Mouse (Mus musculus) T-helper 2 cell (primary cell): ENCODE results near the gene Zfp629.
"Not testable (repeated sequence)": the region's sequence is repeated elsewhere in the genome, so short reads cannot be mapped to it uniquely, and the experiment has no call there.

Experiments used
- in situ Hi-C: fragments of 300-600 bp; cut with MboI, MseI; formaldehyde crosslinking; loops from one replicate; pipeline ENCODE4 v1.15.1; 2025; ENCODE audit warnings: high pct_unique_total_duplicates

The Zfp629 gene

GRCm38 (mm10) chr7:127614891-127615843 is at the start of gene Zfp629:
Gene Zfp629 (minus strand): TSS chr7:127615797.
- in situ Hi-C loops, result no loop called here

- in situ Hi-C loops, result loop anchor here (10.0 kb wide), 1 partner anchor 92 kb away; no protein-coding TSS in a partner anchor
Measured at GRCm38 (mm10) chr7:127662926-127663325, 47.3 kb upstream of the Zfp629 start.

DNA sequence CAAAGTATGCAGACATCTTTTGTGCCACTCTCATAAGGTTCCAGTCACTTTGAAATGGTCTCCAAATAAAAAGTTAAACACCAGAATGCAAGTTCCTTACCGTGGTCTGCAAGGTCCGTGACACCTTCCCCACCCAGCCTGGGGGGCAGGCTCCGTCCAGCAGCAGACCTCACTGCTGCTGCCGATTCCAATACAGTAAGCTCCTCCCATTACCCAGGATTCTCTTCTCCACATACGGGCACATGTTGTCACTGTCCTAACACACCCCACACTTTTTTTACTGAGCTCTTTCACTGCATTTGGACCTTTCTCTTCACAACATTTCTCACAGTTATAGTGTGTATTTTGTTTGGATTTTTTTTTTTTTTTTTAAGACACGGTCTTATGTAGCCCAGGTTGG is 46.2 kb upstream of the Zfp629 start:
- in situ Hi-C loops, result loop anchor here (10.0 kb wide), 1 partner anchor 93 kb away; no protein-coding TSS in a partner anchor

DNA sequence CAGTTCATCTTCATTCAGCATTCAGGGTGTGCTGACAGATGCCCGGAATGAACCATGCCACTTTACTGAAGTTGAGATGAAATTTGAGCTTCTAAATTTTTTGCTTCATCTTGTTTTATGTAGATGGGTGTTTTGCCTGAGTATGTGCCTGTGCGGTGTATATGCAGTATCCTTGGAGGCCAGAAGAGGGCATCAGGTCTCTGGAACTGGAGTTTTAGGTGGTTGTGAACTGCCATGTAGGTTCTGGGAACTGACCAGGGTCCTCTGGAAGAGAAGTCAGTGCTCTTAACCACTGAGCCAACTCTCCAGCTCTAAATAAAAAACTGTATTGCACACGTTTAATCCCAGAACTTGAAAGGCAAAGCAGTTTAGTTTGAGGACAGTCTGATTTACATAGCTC is 45.3 kb upstream of the Zfp629 start:
- in situ Hi-C loops, result loop anchor here (10.0 kb wide), 1 partner anchor 94 kb away; no protein-coding TSS in a partner anchor

GRCm38 (mm10) chr7:127656946-127657345 is 41.3 kb upstream of the Zfp629 start:
- in situ Hi-C loops, result no loop called here

DNA sequence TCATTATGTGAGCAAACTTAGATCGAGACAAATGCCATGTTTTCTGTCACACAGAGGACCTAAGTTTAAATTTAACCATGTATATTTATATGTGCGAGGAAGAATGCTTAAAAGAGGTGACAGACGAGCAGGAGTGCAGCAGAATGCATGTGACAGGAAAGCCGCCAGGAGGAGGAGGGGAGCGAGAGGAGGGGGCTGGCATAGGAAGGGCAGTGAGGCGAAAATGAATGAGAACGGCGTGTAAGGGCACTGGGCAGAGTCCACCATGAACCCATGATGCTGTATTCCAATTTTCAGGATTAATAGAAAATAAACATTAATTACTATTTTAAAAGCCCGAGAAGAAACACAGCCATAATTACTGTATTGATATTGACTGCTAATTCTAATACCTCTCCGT is 38.7 kb upstream of the Zfp629 start:
- in situ Hi-C loops, result no loop called here

GRCm38 (mm10) chr7:127652050-127652449 is 36.5 kb upstream of the Zfp629 start:
- in situ Hi-C loops, result no loop called here

DNA sequence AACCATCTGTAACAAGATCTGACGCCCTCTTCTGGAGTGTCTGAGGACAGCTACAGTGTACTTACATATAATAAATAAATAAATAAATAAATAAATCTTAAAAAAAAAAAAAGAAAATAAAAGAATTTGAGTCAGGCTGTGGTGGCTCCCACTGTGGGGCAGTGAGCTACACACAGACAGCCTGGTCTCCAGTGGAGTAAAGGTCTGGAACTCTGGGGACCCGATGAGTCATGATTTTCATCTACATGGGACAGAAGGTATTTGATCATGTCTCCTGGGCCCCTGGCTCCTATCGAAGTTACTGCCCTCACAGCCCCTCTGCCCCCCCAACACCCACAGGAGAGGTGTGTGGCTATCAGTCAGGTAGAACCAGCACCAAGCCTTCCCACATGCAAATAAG is 36.0 kb upstream of the Zfp629 start:
- in situ Hi-C loops, result no loop called here

DNA sequence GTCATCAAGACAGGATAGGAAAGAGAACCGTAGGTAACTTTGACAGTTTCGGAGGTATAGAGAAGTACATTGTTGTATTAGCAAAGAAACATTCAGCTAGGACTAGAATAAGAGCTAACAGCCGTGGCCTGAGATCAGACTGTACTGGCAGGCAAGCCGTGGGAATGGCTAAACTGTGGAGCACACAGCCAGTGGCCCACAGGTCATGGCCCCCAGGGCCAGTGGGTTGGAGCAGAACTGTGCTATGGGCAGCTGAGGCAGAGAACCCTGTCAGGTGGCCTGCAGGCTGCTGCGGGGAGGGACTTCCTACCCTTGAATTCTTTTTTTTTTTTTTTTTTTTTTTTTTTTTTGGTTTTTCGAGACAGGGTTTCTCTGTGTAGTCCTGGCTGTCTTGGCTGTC is 33.6 kb upstream of the Zfp629 start:
- in situ Hi-C loops, result no loop called here

GRCm38 (mm10) chr7:127648516-127649201 is 33.1 kb upstream of the Zfp629 start:
- in situ Hi-C loops, result no loop called here

- in situ Hi-C loops, result not testable (repeated sequence)
Measured at GRCm38 (mm10) chr7:127647576-127647975, 32.0 kb upstream of the Zfp629 start.

DNA sequence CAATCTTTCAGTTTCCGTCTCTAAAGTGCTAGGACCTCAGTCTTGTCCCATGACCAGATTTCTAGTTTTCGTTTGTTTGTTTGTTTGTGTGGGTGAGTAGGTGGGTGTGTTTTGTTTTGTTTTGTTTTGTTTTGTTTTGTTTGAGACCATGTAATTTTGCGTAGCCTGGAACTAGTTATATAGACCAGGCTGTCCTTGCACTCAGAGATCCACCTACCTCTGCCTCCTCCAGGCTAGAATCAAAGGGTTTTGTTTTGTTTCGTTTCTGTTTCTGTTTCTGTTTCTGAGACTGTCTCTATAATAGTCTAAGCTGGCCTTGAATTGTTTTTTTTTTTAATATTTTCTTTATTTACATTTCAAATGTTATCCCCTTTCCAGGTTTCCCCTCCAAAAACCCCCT is 30.8 kb upstream of the Zfp629 start:
- in situ Hi-C loops, result no loop called here

DNA sequence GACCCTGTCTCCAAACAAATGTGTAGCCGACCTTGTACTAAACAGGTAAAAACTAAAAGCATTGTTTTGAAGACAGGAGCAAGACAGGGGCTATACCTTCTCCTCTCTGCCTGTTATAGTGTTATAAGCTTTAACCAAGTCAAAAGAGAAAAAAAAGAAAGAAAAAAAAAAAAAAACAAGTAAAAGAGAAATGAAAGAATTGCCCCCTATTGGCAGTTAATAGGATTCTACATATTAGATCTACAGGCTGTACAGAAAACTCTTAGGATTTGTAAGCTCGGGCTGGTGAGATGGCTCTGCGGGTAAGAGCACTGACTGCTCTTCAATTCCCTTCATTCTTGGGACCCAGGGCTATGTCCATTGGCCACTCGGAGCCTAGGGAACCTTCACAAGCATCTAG is 26.7 kb upstream of the Zfp629 start:
- in situ Hi-C loops, result no loop called here

DNA sequence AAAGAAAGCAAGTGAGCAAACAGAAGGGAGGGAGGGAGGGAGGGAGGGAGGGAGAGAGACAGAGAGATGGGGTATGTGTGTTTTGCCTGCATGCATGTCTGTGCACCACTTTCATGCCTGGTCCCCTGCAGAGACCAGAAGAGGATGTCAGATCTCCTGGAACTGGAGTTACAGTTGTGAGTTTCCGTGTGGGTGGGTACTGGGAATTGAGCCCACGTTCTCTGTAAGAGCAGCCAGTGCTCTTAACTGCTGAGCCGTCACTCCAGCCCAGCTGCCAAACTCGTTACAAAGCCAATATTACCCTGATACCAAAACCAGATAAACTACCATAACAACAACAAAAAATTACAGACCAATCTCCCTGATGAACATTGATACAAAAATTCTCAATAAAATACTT is 25.7 kb upstream of the Zfp629 start:
- in situ Hi-C loops, result no loop called here

DNA sequence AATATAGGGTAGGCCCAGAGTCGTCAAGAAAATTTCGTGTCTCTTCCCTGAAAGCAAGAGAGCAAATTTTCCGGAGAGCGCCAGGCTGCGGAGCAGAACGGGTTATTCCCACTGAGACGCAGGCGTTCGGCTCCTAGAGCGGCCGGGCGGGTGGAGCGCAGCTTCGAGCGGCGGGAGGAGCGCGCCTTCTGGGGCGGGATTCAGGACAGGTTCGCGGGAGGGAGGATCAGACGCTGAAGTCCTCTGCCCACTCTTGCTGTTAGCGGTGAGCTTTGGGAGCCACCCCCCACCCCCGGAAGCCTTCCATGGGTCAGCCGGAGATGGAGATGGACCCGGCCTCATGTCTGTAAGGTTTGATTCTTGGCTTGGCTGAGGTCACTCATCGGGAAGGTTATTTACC is 21.4 kb upstream of the Zfp629 start:
- in situ Hi-C loops, result no loop called here

- in situ Hi-C loops, result loop anchor here (5.0 kb wide), 1 partner anchor 34 kb away; no protein-coding TSS in a partner anchor
Measured at GRCm38 (mm10) chr7:127631416-127631815, 15.8 kb upstream of the Zfp629 start.

GRCm38 (mm10) chr7:127628646-127629045 is 13.0 kb upstream of the Zfp629 start:
- in situ Hi-C loops, result no loop called here

DNA sequence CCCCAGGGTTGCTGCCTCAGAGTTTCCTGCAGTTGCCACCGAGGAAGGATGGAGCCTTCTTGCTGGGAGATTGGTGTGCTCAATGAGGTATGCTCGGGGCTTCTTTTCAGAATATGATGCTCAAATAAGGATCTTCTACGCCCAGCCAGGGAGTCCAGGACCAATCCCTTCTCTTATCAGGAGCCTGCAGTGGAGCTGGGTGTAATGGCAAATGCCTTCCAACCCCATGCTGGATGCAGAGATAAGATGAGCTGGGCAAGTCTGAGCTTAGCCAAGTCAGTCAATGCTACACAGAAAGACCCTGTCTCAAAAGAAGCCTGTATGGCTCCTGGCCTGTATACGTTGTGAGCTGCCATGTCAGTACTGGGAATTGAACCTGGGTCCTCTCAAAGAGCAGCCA is 10.9 kb upstream of the Zfp629 start:
- in situ Hi-C loops, result no loop called here

- in situ Hi-C loops, result no loop called here
Measured at GRCm38 (mm10) chr7:127626039-127626438, 10.4 kb upstream of the Zfp629 start.

DNA sequence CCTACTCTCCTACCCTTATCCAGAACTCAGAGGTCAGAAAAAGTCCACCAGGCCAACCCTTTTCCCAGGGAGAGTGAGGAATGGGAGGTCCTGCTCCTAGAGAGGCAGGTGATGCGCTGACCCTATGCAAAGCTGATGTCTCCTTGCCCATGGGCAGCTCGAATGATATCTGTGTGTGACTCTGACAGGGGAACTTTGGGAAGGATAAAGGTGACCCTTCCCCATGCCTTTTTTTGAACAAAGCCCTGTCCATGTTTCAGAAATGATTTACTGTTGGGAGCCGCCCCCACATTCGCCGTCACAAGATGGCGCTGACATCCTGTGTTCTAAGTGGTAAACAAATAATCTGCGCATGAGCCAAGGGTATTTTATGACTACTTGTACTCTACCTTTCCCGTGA is 2.8 kb upstream of the Zfp629 start:
- in situ Hi-C loops, result not testable (repeated sequence)

- in situ Hi-C loops, result no loop called here
Measured at GRCm38 (mm10) chr7:127617962-127618361, 2.4 kb upstream of the Zfp629 start.

DNA sequence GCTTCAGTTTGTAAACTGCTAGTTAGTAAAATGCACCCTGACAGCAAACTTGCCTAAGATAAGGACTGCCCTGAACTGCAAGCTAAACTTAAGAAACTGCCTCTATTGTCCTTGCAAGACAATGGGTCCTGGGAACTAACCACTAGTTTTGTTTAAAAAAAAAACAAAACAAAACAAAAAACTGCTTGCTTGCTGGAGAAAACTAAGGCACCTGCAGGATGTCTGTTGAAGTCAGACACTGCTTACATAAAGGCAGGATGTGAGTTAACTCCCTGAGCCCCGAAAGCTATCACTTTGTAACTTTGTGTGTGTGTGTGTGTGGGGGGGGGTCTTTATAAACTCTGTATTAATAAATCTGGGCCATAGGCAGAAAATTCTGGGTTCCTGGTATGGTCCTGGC is 1.3 kb upstream of the Zfp629 start:
- in situ Hi-C loops, result no loop called here

DNA sequence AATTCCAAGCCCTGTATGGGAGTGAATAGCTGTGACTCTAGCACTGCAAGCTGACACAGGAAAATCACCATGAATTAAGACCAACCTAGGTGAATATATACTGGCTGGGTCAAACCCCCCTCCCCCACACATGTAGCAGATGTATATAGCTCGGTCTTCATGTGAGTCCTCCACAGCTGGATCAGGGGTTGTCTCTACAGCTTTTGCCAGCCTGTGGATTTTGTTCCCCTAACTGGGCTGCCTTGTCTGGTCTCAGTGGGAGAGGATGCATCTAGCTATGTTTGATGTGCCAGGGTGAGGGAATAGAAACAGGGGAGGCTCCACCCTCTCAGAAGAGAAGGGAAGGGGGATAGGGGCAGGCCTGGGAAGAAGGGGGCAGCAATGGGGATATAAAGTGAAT is 739 bp upstream of the Zfp629 start:
- in situ Hi-C loops, result no loop called here
